Mouse (Mus musculus) A20 (cell line): Measurements from ENCODE around the gene Trhr2.

Experiments
- DNase-seq: peaks from one replicate; pipeline ENCODE4 v3.0.0-alpha.2; 2011; ENCODE audit warnings: low read depth, low spot score

Gene Trhr2

DNA sequence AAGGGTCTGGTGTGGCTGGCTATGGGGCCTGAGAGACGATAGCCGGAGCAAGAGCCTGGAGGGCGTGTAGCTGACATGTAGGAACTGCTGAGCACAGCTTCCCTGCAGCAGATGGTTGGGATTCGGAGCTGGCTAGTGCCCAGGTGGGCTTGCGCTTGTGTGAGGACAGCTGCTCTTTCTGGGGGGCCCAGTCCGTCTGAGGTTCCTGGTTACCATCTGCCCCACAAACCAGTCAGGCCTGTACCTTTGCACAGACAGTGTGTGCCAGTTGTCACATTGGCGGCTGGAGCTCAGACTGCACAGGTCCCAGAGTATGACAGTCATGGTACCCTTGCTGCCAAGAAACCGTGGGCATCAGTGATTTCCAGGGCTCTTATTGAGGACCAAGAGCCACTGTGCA, 52.7 kb downstream of the Trhr2 start:
- no peak for DNase-seq
